Mouse (Mus musculus): ENCODE data around the gene Tex12.

DNA sequence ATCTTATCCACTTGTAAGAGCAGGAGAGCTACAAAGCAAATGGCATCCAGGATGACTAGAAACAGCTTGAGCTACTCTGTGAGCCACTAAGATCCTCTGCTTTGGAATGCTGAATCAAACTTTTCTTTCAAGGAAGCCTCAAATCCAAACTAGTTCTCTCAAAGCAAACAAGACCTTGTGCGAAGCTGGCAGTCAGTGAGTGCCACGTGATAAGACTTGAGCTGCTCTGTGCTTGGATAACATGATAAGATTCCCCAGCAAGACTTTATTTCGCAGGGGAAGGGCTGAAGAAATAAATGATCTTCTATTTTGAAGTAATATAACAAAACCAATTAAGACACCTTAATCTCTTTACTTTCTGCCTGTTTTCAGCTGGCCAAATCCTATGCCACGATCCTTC lies 4.8 kb upstream of the Tex12 start:
- TF ChIP-seq CTCF (IDR thresholded peaks at IDR 0.05; ENCODE audit: extremely low read depth, insufficient read length, insufficient replicate concordance, low read depth, low read length) (no peak), POLR2A (IDR thresholded peaks at IDR 0.05; ENCODE audit: low read depth, low read length) (no peak)

All from small intestine, adult 2 months (tissue).